Mouse (Mus musculus) heart, embryonic 12.5 days (tissue): ENCODE data around the gene Fcer2a. TPM values are rescaled to one million over a fixed set of nuclear protein-coding genes. Genes with fewer than 3 reads are reported as not detected.

Experiments used
- ATAC-seq: fragments of 200-750 bp; cut with Nextera tagmentation; 2 replicates; pipeline ENCODE4 v1.8.0; 2017; ENCODE audit warnings: moderate TSS enrichment, moderate library complexity; ENCODE audit not compliant: insufficient number of reproducible peaks, low FRiP score
- H3K27ac ChIP-seq: fragments of 300-500 bp; sonication (generic); 2 replicates; pipeline ENCODE4 v1.5.1; 2016; ENCODE audit warnings: mild to moderate bottlenecking, moderate library complexity; ENCODE audit not compliant: poor library complexity, severe bottlenecking
- H3K27me3 ChIP-seq: fragments of 300-500 bp; sonication (generic); replicated peaks from 2 replicates; pipeline ENCODE4 v1.6.1; 2016; ENCODE audit warnings: mild to moderate bottlenecking, moderate library complexity
- H3K36me3 ChIP-seq: fragments of 300-500 bp; sonication (generic); 2 replicates; pipeline ENCODE4 v1.6.1; 2016; ENCODE audit warnings: mild to moderate bottlenecking, moderate library complexity
- H3K4me1 ChIP-seq: fragments of 300-500 bp; sonication (generic); replicated peaks from 2 replicates; pipeline ENCODE4 v1.6.1; 2016; ENCODE audit warnings: mild to moderate bottlenecking
- H3K4me2 ChIP-seq: fragments of 300-500 bp; sonication (generic); 2 replicates; pipeline ENCODE4 v1.6.1; 2016; ENCODE audit warnings: mild to moderate bottlenecking, moderate library complexity
- H3K4me3 ChIP-seq: fragments of 300-500 bp; sonication (generic); 2 replicates; pipeline ENCODE4 v1.5.1; 2016; ENCODE audit warnings: mild to moderate bottlenecking
- H3K9ac ChIP-seq: fragments of 300-500 bp; sonication (generic); 2 replicates; pipeline ENCODE4 v1.6.1; 2016; ENCODE audit warnings: mild to moderate bottlenecking, moderate library complexity
- H3K9me3 ChIP-seq: fragments of 300-500 bp; sonication (generic); replicated peaks from 2 replicates; pipeline ENCODE4 v1.6.1; 2016; ENCODE audit warnings: mild to moderate bottlenecking, moderate library complexity
- WGBS: fragments of 180-500 bp; shearing (Covaris S2); methylation state at CpG from one replicate; pipeline ENCODE4 v1.1.7; 2016; 5-methylcytosine and 5-hydroxymethylcytosine counted together
- polyA plus RNA-seq: library from polyadenylated mRNA; unstranded; fragments of >200 nt; fragmentation: Nextera tagmentation; extraction: Ambion mirVana; gene quantifications from 2 replicates; pipeline ENCODE4 v1.2.1, GENCODE M21; 2016

Fcer2a gene
- polyA plus RNA-seq, 1 experiment from 2014 or later = 0.14 TPM

- ATAC-seq = peak; percentile 90
- no peaks in the 10 kb centered on the region for H3K27me3 ChIP-seq
- peak within 1 kb of the TSS; percentile 85 for H3K4me2 ChIP-seq
- peak within 1 kb of the TSS; percentile 92 for H3K27ac ChIP-seq
- peaks cover 14% of the 10 kb centered on the region for H3K4me1 ChIP-seq
- under 1% methylated on average over 61 of the region's 61 CpGs for WGBS
- peaks cover 26% of the 10 kb centered on the region for H3K36me3 ChIP-seq
- peak within 1 kb of the TSS; percentile 99 for H3K9ac ChIP-seq
- no peaks in the 10 kb centered on the region for H3K9me3 ChIP-seq
- H3K4me3 ChIP-seq = peak within 1 kb of the TSS; percentile 98
These were observed 17.6 kb downstream of the Fcer2a start, which contains the start of gene Trappc5 for GRCm38 (mm10) chr8:3676131-3676992. Gene Trappc5 (plus strand): TSS chr8:3676299.

- Histone ChIP-seq H3K4me1 (peaks cover 14% of the 10 kb centered on the region), H3K4me3 (no peak overlapping the region), H3K4me2 (no peak overlapping the region), H3K9me3 (no peaks in the 10 kb centered on the region), H3K9ac (no peak overlapping the region), H3K36me3 (peaks cover 9% of the 10 kb centered on the region), H3K27me3 (no peaks in the 10 kb centered on the region), H3K27ac (no peak overlapping the region)
- 52% methylated on average over 3 of the region's 3 CpGs for WGBS
- ATAC-seq = no peak
These were observed 19.3 kb downstream of the Fcer2a start for GRCm38 (mm10) chr8:3674671-3675070.

GRCm38 (mm10) chr8:3671980-3672491 is 21.9 kb downstream of the Fcer2a start, which contains the start of gene Fcor:
Gene Fcor (minus strand): TSS chr8:3672362.
- no peaks in the 10 kb centered on the region for H3K36me3 ChIP-seq
- ATAC-seq = peak; percentile 75
- WGBS = under 1% methylated on average over 23 of the region's 23 CpGs
- no peaks in the 10 kb centered on the region for H3K9me3 ChIP-seq
- H3K4me3 ChIP-seq = peak within 1 kb of the TSS; percentile 66
- no peak within 1 kb of the TSS for H3K27ac ChIP-seq
- H3K9ac ChIP-seq = peak within 1 kb of the TSS; percentile 69
- no peaks in the 10 kb centered on the region; the same call in 1 of the 2 replicates for H3K27me3 ChIP-seq
- peaks cover 4% of the 10 kb centered on the region; the same call in 1 of the 2 replicates for H3K4me1 ChIP-seq
- peak within 1 kb of the TSS; percentile 69 for H3K4me2 ChIP-seq

- H3K9ac ChIP-seq = no peak overlapping the region
- H3K36me3 ChIP-seq = no peaks in the 10 kb centered on the region
- no peak overlapping the region for H3K4me2 ChIP-seq
- no peak overlapping the region for H3K27ac ChIP-seq
- no peak overlapping the region for H3K4me3 ChIP-seq
- 0 out of 2 replicates have a peak, but pooled peaks cover 4% of the 10 kb centered on the region for H3K4me1 ChIP-seq
- no peak for ATAC-seq
- H3K27me3 ChIP-seq = peaks cover 4% of the 10 kb centered on the region; the same call in 1 of the 2 replicates
- 71% methylated on average over 2 of the region's 2 CpGs for WGBS
- no peaks in the 10 kb centered on the region for H3K9me3 ChIP-seq
These were observed 23.6 kb downstream of the Fcer2a start for GRCm38 (mm10) chr8:3670388-3670787.

GRCm38 (mm10) chr8:3665507-3665906 is 28.5 kb downstream of the Fcer2a start, which contains the start of gene Mcemp1:
Gene Mcemp1 (plus strand): TSS chr8:3665754.
- Histone ChIP-seq H3K4me2 (no peak within 1 kb of the TSS), H3K27ac (no peak within 1 kb of the TSS), H3K4me3 (no peak within 1 kb of the TSS), H3K9ac (no peak within 1 kb of the TSS), H3K27me3 (peaks cover 4% of the 10 kb centered on the region; the same call in 1 of the 2 replicates), H3K36me3 (no peaks in the 10 kb centered on the region), H3K9me3 (no peaks in the 10 kb centered on the region), H3K4me1 (no peaks in the 10 kb centered on the region)
- no peak for ATAC-seq
- 61% methylated on average over 6 of the region's 6 CpGs for WGBS

GRCm38 (mm10) chr8:3664405-3664804 is 29.6 kb downstream of the Fcer2a start:
- Histone ChIP-seq H3K4me2 (no peak overlapping the region), H3K4me3 (no peak overlapping the region), H3K36me3 (no peaks in the 10 kb centered on the region), H3K27ac (no peak overlapping the region), H3K4me1 (no peaks in the 10 kb centered on the region), H3K27me3 (peaks cover 4% of the 10 kb centered on the region; the same call in 1 of the 2 replicates), H3K9ac (no peak overlapping the region), H3K9me3 (no peaks in the 10 kb centered on the region)
- 51% methylated on average over 5 of the region's 5 CpGs for WGBS
- no peak for ATAC-seq

GRCm38 (mm10) chr8:3660889-3661288 is 33.1 kb downstream of the Fcer2a start:
- 68% methylated on average over 8 of the region's 8 CpGs for WGBS
- Histone ChIP-seq H3K27me3 (peaks cover 13% of the 10 kb centered on the region), H3K4me3 (no peak overlapping the region), H3K9ac (no peak overlapping the region), H3K4me2 (no peak overlapping the region), H3K4me1 (no peaks in the 10 kb centered on the region), H3K36me3 (no peaks in the 10 kb centered on the region), H3K27ac (no peak overlapping the region), H3K9me3 (no peaks in the 10 kb centered on the region)
- no peak for ATAC-seq

GRCm38 (mm10) chr8:3656725-3657381 is 37.1 kb downstream of the Fcer2a start:
- no peak for ATAC-seq

GRCm38 (mm10) chr8:3655526-3655925 is 38.4 kb downstream of the Fcer2a start, which contains the start of gene Retn:
Gene Retn (plus strand): TSS chr8:3655770.
- H3K4me1 ChIP-seq = no peaks in the 10 kb centered on the region
- H3K27ac ChIP-seq = no peak within 1 kb of the TSS
- no peaks in the 10 kb centered on the region for H3K9me3 ChIP-seq
- no peak within 1 kb of the TSS for H3K9ac ChIP-seq
- WGBS = 70% methylated on average over 3 of the region's 3 CpGs
- H3K4me3 ChIP-seq = no peak within 1 kb of the TSS
- H3K36me3 ChIP-seq = no peaks in the 10 kb centered on the region
- no peak within 1 kb of the TSS for H3K4me2 ChIP-seq
- ATAC-seq = no peak
- peaks cover 13% of the 10 kb centered on the region for H3K27me3 ChIP-seq

More at GRCm38 (mm10) chr8:3656725-3657381, 37.1 kb downstream of the Fcer2a start:
- 35% methylated on average over 7 of the region's 7 CpGs for WGBS
- H3K4me1 ChIP-seq = no peaks in the 10 kb centered on the region
- no peak overlapping the region for H3K4me2 ChIP-seq
- H3K9me3 ChIP-seq = no peaks in the 10 kb centered on the region
- no peak overlapping the region for H3K9ac ChIP-seq
- no peak overlapping the region for H3K4me3 ChIP-seq
- no peaks in the 10 kb centered on the region for H3K36me3 ChIP-seq
- no peak overlapping the region for H3K27ac ChIP-seq
- peaks cover 13% of the 10 kb centered on the region for H3K27me3 ChIP-seq

- Histone ChIP-seq H3K27me3 (peaks cover 13% of the 10 kb centered on the region), H3K4me1 (no peaks in the 10 kb centered on the region), H3K9ac (no peak overlapping the region), H3K9me3 (no peaks in the 10 kb centered on the region), H3K4me2 (no peak overlapping the region), H3K27ac (no peak overlapping the region), H3K4me3 (no peak overlapping the region), H3K36me3 (no peaks in the 10 kb centered on the region)
- no peak for ATAC-seq
- 64% methylated on average over 11 of the region's 11 CpGs for WGBS
These were observed 39.1 kb downstream of the Fcer2a start for GRCm38 (mm10) chr8:3654726-3655508.
